Mouse (Mus musculus) cerebellum, adult 9-11 months (tissue): ENCODE results near the gene Stat5a.

Source experiments
- DNase-seq: peaks from one replicate; pipeline ENCODE4 v3.0.0; 2022

The Stat5a gene

DNA sequence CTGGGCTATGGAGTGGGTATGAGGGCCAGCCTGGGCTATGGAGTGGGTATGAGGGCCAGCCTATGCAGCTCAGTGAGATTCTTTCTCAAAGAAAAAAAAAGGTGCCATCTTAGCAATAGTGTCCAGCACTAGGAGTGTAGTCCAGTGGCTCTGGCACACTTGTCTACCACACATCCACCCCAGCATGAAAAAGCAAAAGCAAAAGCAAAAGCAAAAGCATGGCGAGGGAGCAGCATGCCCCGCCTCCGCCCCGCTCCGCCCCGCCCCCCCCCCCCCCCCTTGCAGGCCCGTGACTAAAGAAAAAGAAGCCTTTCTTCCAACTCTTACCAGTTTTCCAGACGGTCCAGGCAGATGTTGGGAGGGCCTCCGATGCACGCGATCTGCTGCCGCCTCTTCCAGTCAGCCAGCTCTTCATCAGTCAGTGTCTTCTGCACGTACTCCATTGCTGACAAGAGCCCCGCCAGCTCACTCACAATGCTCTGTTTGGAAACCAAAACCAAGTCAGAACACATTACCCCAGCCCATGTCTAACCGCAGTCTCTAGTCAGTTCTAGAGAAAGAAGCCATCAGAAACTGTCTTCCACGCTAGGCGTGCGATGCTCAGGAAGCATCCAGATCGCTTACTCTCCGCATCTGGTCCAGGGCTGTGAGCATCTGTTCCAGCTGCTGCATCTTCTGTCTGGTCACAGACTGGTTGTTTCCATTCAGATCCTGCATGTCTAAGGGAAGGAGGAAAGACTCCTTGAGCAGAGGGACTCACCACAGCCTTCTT lies 45.6 kb downstream of the Stat5a start:
- DNase-seq = no peak

DNA sequence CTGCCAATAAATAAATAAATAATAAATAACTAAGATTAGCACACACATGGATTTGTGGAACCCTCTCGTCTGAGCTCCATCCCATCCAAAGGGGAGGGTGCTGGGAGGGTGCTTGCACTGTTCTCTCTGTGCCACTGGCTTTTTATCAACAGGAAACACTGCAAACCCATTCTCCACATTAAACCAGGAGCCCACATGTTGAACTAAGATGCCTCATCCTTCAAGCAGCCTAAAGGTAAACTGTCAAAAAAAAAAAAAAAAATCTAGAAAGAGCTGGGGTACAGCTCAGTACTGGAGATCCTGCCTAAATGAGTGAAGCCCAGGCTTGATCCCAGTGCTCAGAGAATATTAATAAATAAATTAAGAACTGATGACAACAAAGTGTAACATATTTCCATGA lies 46.8 kb downstream of the Stat5a start:
- DNase-seq = no peak

DNA sequence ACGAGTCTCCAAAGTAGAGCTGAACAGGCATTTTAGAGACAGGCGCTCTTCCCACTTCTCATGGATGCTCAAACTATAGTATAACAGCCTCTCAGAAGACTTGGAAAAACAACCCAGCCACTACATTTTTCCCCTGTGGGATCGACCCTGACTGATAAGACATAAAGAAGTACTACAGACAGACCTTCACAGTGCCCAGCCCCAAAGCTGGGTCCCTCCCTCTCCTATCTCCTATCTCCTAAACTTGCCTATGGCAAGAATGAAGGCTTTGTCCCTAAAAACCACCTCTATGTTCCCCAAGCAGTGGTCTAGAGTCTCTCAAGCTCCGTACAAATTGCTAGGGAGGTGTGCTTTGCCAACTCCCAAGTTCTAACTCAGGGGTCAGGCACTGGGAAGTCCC lies 47.7 kb downstream of the Stat5a start:
- no peak for DNase-seq

DNA sequence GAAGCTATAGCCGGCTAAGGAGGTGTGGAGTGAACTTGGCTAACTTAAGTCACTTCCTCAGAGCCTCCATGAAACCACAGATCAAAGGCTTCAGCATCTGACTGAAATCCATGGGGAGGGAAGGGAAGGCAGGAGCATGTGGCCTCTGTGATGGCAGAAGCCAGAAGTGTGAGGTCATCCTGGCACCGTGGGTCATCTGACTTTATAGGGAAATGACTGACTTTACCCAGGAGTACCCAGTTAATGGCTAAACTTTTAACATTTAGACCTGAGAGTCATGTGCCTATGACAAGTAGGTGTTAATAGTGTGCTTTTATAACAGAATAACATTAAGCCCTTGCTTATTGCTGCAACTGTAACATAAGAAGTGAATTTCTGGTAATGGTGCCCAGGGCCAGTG lies 49.0 kb downstream of the Stat5a start:
- DNase-seq = no peak

DNA sequence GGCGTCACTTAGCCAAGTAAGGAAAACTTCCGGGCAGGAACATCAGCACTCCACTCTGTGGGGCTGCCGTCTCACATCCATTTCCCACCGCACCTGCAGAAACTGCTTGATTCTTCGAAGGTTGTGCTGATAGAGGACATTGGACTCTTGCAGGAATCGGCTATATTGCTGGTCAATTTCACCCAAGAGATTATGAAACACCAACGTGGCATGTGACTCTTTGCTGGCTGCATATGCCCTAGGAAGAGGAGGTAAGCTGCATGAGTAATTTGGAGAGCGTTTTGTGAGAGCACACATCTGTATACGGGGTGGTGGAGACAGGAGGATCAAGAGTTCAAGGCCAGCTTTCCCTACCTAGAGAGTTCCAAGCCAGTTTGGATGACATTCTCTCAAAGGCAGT lies 49.4 kb downstream of the Stat5a start:
- DNase-seq = no peak

DNA sequence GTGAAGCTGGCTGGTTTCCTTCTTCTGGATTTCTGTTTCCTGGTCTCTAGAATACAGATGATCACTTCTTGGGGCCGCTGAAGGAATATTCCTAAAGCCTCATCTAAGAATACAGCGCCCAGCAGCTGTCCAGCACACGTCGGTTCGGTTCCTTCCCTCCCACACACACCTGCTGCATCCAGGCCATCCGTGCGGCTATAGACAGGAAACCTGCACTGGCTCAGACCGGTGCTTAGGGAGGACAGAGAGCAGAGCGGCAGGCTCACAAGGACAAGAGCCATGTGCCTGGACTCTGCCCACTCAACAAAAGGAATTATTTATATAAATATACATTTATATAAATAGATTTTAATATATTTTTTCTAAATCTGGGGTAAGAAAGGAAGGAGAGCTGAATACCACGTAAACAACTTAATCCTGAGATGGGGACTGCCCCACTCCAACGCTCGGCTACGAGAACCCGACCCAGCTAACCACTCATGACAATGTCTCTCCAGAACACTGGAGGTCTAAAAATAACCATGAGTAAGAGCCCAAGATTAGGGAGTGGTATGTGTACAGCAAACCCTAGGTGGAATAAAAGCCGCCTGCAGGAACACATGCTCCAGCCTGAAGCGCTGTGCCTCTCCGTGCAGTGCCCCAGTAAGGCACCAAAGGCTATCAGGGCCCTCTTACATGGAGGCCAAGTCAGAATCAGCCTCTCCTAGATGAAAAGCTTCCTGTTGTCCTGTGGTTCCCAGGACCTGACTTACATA lies 53.4 kb downstream of the Stat5a start:
- no peak for DNase-seq

DNA sequence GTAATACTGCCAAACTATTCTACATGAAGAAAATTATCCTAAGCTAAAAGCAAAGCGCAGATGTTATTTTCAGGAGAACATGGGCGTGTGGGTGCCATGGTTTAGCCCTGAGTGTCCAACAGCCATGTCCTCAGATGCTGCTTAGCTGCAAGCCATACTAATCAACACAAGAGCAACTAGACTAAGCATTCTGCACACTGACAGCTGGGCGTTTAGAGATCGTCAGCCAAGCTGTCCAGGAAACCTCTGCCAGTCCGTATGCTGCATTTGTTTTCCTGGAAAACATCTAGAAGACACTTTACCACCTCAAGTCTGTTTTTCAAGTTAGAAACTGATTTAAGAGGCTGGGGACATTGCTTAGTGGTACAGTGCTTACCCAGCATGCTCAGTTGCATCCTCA lies 55.3 kb downstream of the Stat5a start:
- DNase-seq = no peak

DNA sequence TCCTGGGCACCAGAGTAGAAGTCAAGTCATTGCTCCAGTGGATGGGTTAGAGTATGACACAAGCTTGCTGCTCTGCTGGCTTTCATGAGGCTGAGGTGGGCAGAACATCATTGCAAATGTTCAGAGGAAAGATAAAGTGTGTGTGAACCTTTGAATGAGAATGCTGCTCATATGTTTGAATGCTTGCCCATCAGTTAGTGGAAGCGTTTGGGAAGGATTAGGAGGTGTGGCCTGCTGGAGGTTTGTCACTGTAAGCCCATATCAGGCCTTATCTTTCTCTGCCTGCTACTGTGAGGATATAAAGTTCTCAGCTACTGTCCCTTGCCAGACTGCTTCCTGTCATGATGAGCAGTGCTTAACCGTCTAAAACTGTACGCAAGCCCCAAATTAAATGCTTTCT lies 55.9 kb downstream of the Stat5a start:
- DNase-seq = no peak

DNA sequence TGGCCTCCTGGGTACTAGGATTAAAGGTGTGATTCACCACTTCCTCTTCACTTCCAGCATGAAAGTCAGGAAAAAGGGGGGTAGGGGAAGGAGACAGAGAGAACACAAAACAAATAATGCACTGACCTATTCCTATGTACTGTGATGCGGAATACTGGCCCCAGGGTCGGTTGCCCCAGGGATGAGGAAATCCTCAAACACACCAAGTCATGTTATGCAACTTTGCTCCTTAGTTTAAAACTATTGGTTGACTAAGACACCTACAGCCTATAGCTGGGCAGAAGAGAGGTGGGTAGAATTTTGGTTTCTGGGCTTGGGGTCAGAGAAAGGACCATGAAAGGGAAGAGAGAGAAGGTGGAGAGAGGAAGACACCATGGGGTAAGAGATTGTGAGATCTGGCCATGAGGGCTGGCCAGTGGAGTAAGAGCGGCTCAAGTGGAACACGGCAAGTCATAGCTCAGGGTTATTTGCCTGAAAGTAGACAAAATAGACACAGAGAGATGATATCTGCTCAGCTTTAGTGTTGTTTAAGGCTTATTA lies 57.4 kb downstream of the Stat5a start:
- DNase-seq = no peak

DNA sequence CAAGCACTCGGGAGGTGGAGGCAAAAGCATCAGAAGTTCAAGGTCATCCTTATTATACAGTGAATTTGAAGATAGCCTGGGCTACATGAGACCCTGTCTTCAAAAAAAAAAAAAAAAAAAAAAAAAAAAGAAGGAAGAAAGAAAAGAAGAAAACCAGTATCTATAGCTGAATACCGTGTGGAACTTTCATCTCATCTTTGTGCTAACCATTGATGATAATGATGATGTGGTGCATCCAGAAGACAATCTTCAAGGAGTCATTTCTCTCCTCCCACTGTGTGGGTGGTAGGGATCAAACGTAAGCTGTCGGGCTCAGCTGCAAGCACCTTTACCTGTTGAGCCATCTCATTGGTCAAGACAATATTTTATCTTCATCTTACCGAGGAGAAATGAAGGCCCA lies 58.9 kb downstream of the Stat5a start:
- DNase-seq = no peak

DNA sequence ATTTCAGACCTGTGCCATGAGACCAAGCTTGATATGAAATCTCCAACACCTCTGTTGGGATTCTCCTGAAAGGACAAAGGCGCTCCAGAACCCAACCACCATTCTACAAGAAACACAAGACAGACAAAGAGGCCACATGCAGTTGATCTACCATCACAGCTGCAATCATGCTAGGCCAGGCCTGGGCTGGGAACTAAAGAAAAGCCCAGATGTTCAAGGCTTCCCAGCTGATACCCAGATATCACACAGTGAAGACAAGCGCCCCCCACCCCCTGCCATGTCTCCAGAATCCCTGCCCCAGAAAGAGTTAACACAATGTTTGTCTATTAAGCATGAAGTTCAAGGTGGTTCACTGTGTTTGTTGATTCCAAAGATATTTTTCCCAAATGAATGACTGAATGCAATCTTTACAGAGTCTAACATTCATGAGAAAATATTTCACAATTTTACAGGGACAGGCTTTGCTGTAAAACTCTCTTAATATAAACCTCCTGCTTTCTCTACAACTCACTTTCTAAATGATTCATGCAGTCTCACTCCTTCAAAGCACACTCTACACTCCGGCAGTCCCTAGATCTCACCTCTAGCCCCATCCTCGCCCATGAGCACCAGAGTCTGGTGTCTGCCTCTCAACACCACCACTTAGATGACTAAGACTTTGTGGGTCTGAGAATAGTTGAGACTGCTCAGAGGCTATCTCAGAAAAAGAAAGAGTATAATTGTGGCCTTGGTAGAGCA lies 61.9 kb downstream of the Stat5a start:
- no peak for DNase-seq

DNA sequence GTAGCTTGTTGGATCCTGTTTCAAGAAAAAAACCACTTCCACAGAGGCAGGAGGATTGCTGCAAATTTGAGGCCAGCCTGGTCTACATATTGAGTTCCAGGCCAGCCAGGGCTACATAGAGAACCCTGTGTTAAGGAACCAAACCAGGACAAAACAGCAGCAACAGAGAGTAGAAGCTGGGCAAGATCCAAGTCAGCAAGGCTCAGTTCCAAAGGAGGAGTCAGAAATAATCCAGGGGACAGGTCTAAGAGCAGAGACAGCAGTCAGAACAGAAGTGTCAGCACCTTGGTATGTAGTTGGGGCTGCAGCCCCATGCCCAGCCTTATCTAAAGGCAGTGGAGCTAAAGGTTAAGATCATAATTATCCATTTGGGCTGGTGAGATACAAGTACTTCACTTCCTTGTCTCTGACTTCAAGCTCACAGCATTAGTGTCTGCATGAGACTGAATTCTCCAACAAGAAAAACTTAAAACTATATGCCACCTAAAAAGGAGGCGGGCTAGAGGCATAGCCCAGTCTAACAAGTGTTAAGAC lies 65.3 kb downstream of the Stat5a start:
- DNase-seq = no peak

DNA sequence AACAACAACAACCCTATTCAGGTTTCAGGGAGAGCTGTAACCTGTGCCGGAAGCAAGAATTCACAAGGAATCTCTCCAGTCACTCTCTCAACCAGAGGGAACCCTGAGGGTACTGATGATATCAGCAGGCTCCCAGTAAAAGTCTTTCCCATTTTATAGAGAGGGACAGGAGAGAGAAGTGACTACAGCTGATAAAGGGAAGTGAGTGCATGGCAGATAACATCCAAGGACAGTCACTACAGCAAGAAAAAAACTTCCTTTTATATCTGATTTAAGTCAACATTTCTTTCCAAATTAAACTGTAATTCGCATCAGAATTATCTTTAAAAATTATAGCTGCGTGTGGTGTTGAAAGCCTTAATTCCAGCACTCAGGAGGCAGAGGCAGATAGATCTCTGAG lies 68.2 kb downstream of the Stat5a start:
- no peak for DNase-seq

DNA sequence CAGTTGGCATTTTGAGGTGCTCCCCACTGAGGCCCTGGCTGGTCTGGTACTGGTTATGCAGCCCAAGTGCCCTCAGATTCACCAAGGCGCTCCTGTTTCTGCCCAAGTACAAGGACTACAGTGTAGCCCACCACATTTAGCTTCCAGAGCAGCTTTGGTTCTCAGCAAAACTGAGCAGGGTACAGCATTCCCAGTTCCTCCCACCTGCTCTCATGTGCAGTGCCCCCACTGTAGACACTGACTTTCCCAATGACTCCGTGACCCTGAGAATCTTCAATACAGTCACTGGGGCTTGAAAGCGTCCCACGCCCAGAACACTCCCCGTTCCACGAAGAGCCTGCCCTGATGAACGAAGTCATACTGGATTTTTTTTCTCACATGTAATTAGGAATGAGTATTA lies 71.5 kb downstream of the Stat5a start:
- no peak for DNase-seq

DNA sequence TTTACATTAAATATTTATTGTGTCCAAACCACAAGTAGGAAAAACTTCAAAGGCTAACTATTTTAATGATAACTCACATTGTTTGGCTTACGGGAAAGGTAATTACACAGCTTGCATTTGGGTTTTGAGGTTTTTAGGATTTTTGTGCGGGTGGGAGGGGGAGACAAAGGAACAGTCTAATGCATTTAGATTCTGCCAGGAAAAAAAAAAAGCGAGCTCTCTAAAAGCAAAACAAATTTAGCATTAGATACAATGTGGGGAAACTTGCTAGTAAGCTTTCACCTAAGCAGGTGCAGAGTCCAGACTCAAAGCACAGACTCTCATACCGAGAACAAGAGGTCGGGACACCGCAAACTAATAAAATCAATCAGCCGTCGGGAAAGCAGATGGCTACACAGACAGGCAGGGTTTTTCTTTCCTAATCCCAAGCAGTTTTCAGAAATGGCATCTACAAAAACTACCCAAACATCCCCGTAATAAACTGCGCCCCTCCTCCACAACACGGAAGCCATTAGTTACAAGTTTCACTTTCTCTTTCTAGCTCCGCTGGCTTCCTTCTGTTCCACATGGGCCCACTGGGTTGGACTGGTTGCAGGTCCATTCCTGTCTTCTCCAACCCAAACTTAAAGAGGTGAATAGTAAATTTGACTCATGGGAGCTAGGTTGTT lies 72.2 kb downstream of the Stat5a start:
- no peak for DNase-seq
